Mouse (Mus musculus) CH12.LX (cell line): ENCODE results near the gene Urod. TPM values are rescaled to one million over a fixed set of nuclear protein-coding genes. Genes with fewer than 3 reads are reported as not detected.

ENCODE experiments used
- DNase-seq: peaks from one replicate; pipeline ENCODE4 v3.0.0-alpha.2; 2013; ENCODE audit errors: extremely low read depth
- H3K27ac ChIP-seq: 2 replicates; pipeline ENCODE4 v1.5.1; 2012; ENCODE audit warnings: low read depth, mild to moderate bottlenecking, control low read depth, moderate library complexity; ENCODE audit not compliant: insufficient read depth
- H3K27me3 ChIP-seq: replicated peaks from 2 replicates; pipeline ENCODE3; 2012; ENCODE audit warnings: inconsistent platforms
- H3K36me3 ChIP-seq, 2 experiments: replicated peaks in 1 of 2; 2 replicates each; pipeline versions ENCODE3 to v1.6.1; 2012; ENCODE audit warnings: inconsistent platforms in 1 of 2, low read length in 1 of 2, mild to moderate bottlenecking in 1 of 2, mixed read lengths in 1 of 2, moderate library complexity in 1 of 2; ENCODE audit not compliant: control insufficient read depth in 1 of 2, insufficient read depth in 1 of 2
- H3K4me1 ChIP-seq, 2 experiments: 2 replicates each; pipeline ENCODE4 v1.6.1; 2012; ENCODE audit warnings: inconsistent platforms in 1 of 2, moderate library complexity in 1 of 2; ENCODE audit not compliant: insufficient read depth in 2 of 2, control insufficient read depth in 1 of 2
- H3K4me2 ChIP-seq: 2 replicates; pipeline ENCODE4 v1.6.1; 2012; ENCODE audit warnings: low read depth, mild to moderate bottlenecking, control low read depth; ENCODE audit not compliant: poor library complexity, insufficient read depth, severe bottlenecking
- H3K4me3 ChIP-seq, 3 experiments: fragments of 150-350 bp in 1 of 3; sonication (generic) in 1 of 3; replicated peaks in 1 of 3; 2 replicates each; pipeline versions ENCODE3 to v1.5.1; 2011 to 2012; ENCODE audit warnings: low read depth in 2 of 3, low read length in 2 of 3, mild to moderate bottlenecking in 2 of 3, moderate library complexity in 2 of 3, control low read depth in 1 of 3, improper control_type of control experiment in 1 of 3, inconsistent platforms in 1 of 3, mixed read lengths in 1 of 3; ENCODE audit not compliant: poor library complexity in 1 of 3
- H3K79me2 ChIP-seq: replicated peaks from 2 replicates; pipeline ENCODE4 v1.6.1; 2012; ENCODE audit warnings: mild to moderate bottlenecking, moderate library complexity; ENCODE audit not compliant: control insufficient read depth, poor library complexity, insufficient read depth, severe bottlenecking; ENCODE audit errors: extremely low read depth
- H3K9ac ChIP-seq: 2 replicates; pipeline ENCODE4 v1.6.1; 2012; ENCODE audit warnings: low read depth, mild to moderate bottlenecking, control low read depth, moderate library complexity; ENCODE audit not compliant: insufficient read depth
- H3K9me3 ChIP-seq: replicated peaks from 2 replicates; pipeline ENCODE3; 2012; ENCODE audit warnings: low read length, inconsistent platforms, mixed read lengths
- BHLHE40 ChIP-seq: IDR thresholded peaks from 2 replicates; pipeline ENCODE4 v1.6.1; 2011; ENCODE audit warnings: mild to moderate bottlenecking, low read depth, low read length, improper control_type of control experiment
- CHD1 ChIP-seq: IDR thresholded peaks from 2 replicates; pipeline ENCODE4 v1.6.1; 2012; ENCODE audit warnings: low read depth, low read length, improper control_type of control experiment, inconsistent platforms
- CHD2 ChIP-seq: IDR thresholded peaks from 2 replicates; pipeline ENCODE4 v1.6.1; 2011; ENCODE audit warnings: low read length, improper control_type of control experiment
- CTCF ChIP-seq, 2 experiments: IDR thresholded peaks in 1 of 2; conservative IDR thresholded peaks in 1 of 2; 2 replicates each; pipeline ENCODE4 v1.5.1; 2011 to 2012; ENCODE audit warnings: low read depth in 2 of 2, low read length in 2 of 2, improper control_type of control experiment in 1 of 2, inconsistent platforms in 1 of 2, mild to moderate bottlenecking in 1 of 2, moderate library complexity in 1 of 2
- E2F4 ChIP-seq: IDR thresholded peaks from 2 replicates; pipeline ENCODE4 v1.6.1; 2011; ENCODE audit warnings: low read depth, low read length, improper control_type of control experiment; ENCODE audit not compliant: insufficient replicate concordance
- GABPA ChIP-seq: IDR thresholded peaks from 2 replicates; pipeline ENCODE4 v1.6.1; 2012; ENCODE audit warnings: low read depth, low read length, improper control_type of control experiment, inconsistent platforms; ENCODE audit not compliant: insufficient replicate concordance
- IRF4 ChIP-seq: IDR thresholded peaks from 2 replicates; pipeline ENCODE4 v1.6.1; 2014; ENCODE audit warnings: low read depth, mild to moderate bottlenecking, inconsistent platforms, low read length, improper control_type of control experiment
- JUN ChIP-seq: IDR thresholded peaks from 2 replicates; pipeline ENCODE4 v1.6.1; 2011; ENCODE audit warnings: low read depth, mild to moderate bottlenecking, low read length, improper control_type of control experiment, moderate library complexity; ENCODE audit not compliant: insufficient read depth
- JUND ChIP-seq: conservative IDR thresholded peaks from 2 replicates; pipeline ENCODE4 v1.6.1; 2011; ENCODE audit warnings: low read depth, low read length, improper control_type of control experiment
- MAX ChIP-seq: IDR thresholded peaks from 2 replicates; pipeline ENCODE4 v1.6.1; 2011; ENCODE audit warnings: low read length, improper control_type of control experiment
- MAZ ChIP-seq: IDR thresholded peaks from 2 replicates; pipeline ENCODE4 v1.6.1; 2012; ENCODE audit warnings: low read depth, mild to moderate bottlenecking, inconsistent platforms, low read length, improper control_type of control experiment, moderate library complexity
- MYC ChIP-seq: IDR thresholded peaks from 2 replicates; pipeline ENCODE4 v1.6.1; 2011; ENCODE audit warnings: low read depth, mild to moderate bottlenecking, improper control_type of control experiment, low read length
- NRF1 ChIP-seq: IDR thresholded peaks from 2 replicates; pipeline ENCODE4 v1.6.1; 2014; ENCODE audit warnings: low read depth, mild to moderate bottlenecking, inconsistent platforms, low read length, improper control_type of control experiment, moderate library complexity
- PAX5 ChIP-seq: IDR thresholded peaks from 2 replicates; pipeline ENCODE4 v1.6.1; 2012; ENCODE audit warnings: low read length, inconsistent platforms, mixed read lengths
- RCOR1 ChIP-seq: conservative IDR thresholded peaks from 2 replicates; pipeline ENCODE4 v1.6.1; 2012; ENCODE audit warnings: low read depth, mild to moderate bottlenecking, inconsistent platforms, low read length, improper control_type of control experiment
- SMC3 ChIP-seq: IDR thresholded peaks from 2 replicates; pipeline ENCODE4 v1.6.1; 2011; ENCODE audit warnings: low read depth, low read length, improper control_type of control experiment
- TCF12 ChIP-seq: IDR thresholded peaks from 2 replicates; pipeline ENCODE4 v1.6.1; 2014; ENCODE audit warnings: low read depth, mild to moderate bottlenecking, inconsistent platforms, low read length, improper control_type of control experiment
- UBTF ChIP-seq: IDR thresholded peaks from 2 replicates; pipeline ENCODE4 v1.6.1; 2012; ENCODE audit warnings: low read depth, mild to moderate bottlenecking, inconsistent platforms, low read length, improper control_type of control experiment, moderate library complexity
- USF2 ChIP-seq: conservative IDR thresholded peaks from 2 replicates; pipeline ENCODE4 v1.6.1; 2011; ENCODE audit warnings: low read depth, low read length, improper control_type of control experiment
- ZC3H11A ChIP-seq: IDR thresholded peaks from 2 replicates; pipeline ENCODE4 v1.6.1; 2012; ENCODE audit warnings: low read depth, mild to moderate bottlenecking, inconsistent platforms, low read length, improper control_type of control experiment
- ZMIZ1 ChIP-seq: IDR thresholded peaks from 2 replicates; pipeline ENCODE4 v1.6.1; 2012; ENCODE audit warnings: low read depth, mild to moderate bottlenecking, inconsistent platforms, low read length, improper control_type of control experiment
- ZNF384 ChIP-seq: IDR thresholded peaks from 2 replicates; pipeline ENCODE4 v1.6.1; 2012; ENCODE audit warnings: low read depth, low read length, improper control_type of control experiment, inconsistent platforms
- dilution Hi-C: fragments of 300-500 bp; cut with MboI; formaldehyde crosslinking; loops from 2 replicates; pipeline ENCODE4 v1.14.3; 2020; ENCODE audit warnings: low sequenced_read_pairs; ENCODE audit not compliant: extremely low pct_unique_long_range_greater_than_20kb, extremely low pct_ligation_motif_present
- in situ Hi-C: fragments of 300-500 bp; cut with MboI; formaldehyde crosslinking; loops from 3 replicates; pipeline ENCODE4 v1.14.3; 2019; ENCODE audit warnings: low sequenced_read_pairs, low pct_ligation_motif_present, low pct_unique_long_range_greater_than_20kb, mixed read lengths
- polyA plus RNA-seq: library from polyadenylated mRNA; unstranded; fragments of >175 nt; gene quantifications from 2 replicates; pipeline ENCODE4 v1.2.1, GENCODE M21; 2012; ENCODE audit warnings: low read depth; ENCODE audit not compliant: insufficient read length
- total RNA-seq, 2 experiments: library from RNA; depleted of rRNA; stranded (reverse); fragments of 300-350 nt in 1 of 2; fragments of >200 nt in 1 of 2; gene quantifications; 2 replicates each; pipeline ENCODE4 v1.2.3; 2012 to 2014

The Urod gene
- total and polyA plus RNA-seq, 3 experiments = 57.7 to 82.1 (median 66.4) TPM

GRCm38 (mm10) chr4:117019206-117020134, 25.3 kb upstream of the Urod start, which contains the start of gene Eif2b3 (continued):
- TF ChIP-seq TCF12 = peak; percentile 83
- peak; percentile 77; the same call in 1 of the 2 replicates for TF ChIP-seq MAX
- TF ChIP-seq CHD1 = no peak

- Histone ChIP-seq H3K9me3 (no peaks in the 10 kb centered on the region), H3K4me2 (no peak overlapping the region), H3K4me1 (peaks cover 0 to 25% of the 10 kb centered on the region in 2 experiments; a peak in 2 of 4 replicates), H3K9ac (no peak overlapping the region), H3K79me2 (peaks cover 12% of the 10 kb centered on the region), H3K36me3 (peaks cover 12 to 20% of the 10 kb centered on the region in 2 experiments), H3K27ac (no peak overlapping the region), H3K4me3 (no peak overlapping the region), H3K27me3 (no peaks in the 10 kb centered on the region)
- DNase-seq = no peak
- in situ Hi-C loops (no loop called here), dilution Hi-C loops (no loop called here)
- TF ChIP-seq CTCF (conservative IDR thresholded peaks at IDR 0.05 in 1 of 2, IDR thresholded peaks at IDR 0.05 in 1 of 2; ENCODE audit: low read depth in 2 of 2, low read length in 2 of 2) (no peak), JUN (no peak), ZNF384 (no peak), NRF1 (no peak), UBTF (no peak), MAX (no peak), MAZ (no peak), ZC3H11A (no peak), BHLHE40 (no peak), MYC (no peak), RCOR1 (no peak)
These were observed 24.1 kb upstream of the Urod start for GRCm38 (mm10) chr4:117018327-117018726.

GRCm38 (mm10) chr4:117017738-117018137, 23.5 kb upstream of the Urod start:
- no peaks in the 10 kb centered on the region for H3K9me3 ChIP-seq
- H3K79me2 ChIP-seq = peaks cover 11% of the 10 kb centered on the region
- no peaks in the 10 kb centered on the region for H3K27me3 ChIP-seq
- no peak overlapping the region for H3K27ac ChIP-seq
- DNase-seq = no peak
- in situ Hi-C loops = no loop called here
- peaks cover 7 to 15% of the 10 kb centered on the region in 2 experiments for H3K36me3 ChIP-seq
- TF ChIP-seq ZC3H11A (no peak), MYC (no peak), JUND (no peak), USF2 (no peak), SMC3 (no peak), MAZ (no peak), CHD2 (no peak), E2F4 (no peak), PAX5 (no peak), GABPA (no peak), IRF4 (no peak), ZMIZ1 (no peak)
- dilution Hi-C loops = no loop called here
- no peak overlapping the region for H3K9ac ChIP-seq
- peaks cover 0 to 25% of the 10 kb centered on the region in 2 experiments; a peak in 2 of 4 replicates for H3K4me1 ChIP-seq
- H3K4me2 ChIP-seq = no peak overlapping the region
- H3K4me3 ChIP-seq = no peak overlapping the region
